Mouse (Mus musculus): Measurements from ENCODE around the gene Hist1h4j. TPM values are rescaled to one million over a fixed set of nuclear protein-coding genes. Genes with fewer than 3 reads are reported as not detected.
A peak's percentile ranks its signal among the peaks of the same experiment; 100 is the strongest.

The Hist1h4j gene
- total and polyA plus RNA-seq, 3 experiments: 0.52 to 11.4 (median 7.5) TPM

GRCm38 (mm10) chr13:21779767-21780731 lies 45.2 kb downstream of the Hist1h4j start, which contains the start of gene Hist1h1b:
TSS of gene Hist1h1b (minus strand) at chr13:21780625.
- DNase-seq: peak; percentile 82

DNA sequence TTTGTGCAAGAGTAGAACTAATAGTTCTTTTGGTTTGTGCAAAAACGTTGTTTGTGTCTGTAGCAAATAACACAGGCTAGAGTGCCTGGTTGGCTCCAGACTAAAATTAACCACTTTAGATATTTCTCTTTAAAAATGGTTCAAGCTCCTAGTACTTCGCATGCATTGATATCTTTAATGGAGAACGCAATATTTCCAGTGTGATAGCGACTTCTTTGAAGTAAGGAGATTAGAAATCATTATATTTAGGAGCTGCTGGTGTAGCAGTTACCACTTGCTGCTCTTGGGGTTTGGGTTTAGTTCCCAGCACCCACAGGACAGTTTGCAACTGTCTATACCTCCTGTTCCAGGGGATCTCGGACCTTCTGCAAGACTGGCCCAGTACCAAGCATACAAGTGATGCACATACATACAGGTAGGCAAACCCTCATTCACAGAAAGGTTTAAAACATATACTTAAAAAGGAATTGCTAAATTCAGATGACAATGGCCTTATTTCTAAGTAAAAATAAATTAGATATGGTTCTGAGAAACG lies 46.2 kb downstream of the Hist1h4j start:
- DNase-seq: no peak

DNA sequence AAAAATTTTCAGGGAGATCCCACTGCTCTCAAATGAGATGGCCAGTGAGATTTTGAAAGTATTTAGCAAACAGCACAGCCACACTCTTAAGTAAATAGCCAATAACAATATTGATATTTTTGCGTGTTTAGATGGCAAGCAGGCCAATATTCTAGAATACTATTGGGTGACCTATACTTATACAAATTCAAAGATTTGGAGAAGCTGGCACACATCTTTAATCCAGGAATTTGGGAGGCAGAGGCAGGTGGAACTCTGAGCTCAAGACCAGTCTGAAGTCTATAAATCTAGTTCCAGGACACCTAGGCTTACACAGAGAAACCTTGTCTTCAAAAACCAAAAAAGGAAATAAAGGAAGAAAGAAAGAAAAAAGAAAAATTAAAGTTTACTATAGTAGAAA lies 46.8 kb downstream of the Hist1h4j start:
- no peak for DNase-seq

DNA sequence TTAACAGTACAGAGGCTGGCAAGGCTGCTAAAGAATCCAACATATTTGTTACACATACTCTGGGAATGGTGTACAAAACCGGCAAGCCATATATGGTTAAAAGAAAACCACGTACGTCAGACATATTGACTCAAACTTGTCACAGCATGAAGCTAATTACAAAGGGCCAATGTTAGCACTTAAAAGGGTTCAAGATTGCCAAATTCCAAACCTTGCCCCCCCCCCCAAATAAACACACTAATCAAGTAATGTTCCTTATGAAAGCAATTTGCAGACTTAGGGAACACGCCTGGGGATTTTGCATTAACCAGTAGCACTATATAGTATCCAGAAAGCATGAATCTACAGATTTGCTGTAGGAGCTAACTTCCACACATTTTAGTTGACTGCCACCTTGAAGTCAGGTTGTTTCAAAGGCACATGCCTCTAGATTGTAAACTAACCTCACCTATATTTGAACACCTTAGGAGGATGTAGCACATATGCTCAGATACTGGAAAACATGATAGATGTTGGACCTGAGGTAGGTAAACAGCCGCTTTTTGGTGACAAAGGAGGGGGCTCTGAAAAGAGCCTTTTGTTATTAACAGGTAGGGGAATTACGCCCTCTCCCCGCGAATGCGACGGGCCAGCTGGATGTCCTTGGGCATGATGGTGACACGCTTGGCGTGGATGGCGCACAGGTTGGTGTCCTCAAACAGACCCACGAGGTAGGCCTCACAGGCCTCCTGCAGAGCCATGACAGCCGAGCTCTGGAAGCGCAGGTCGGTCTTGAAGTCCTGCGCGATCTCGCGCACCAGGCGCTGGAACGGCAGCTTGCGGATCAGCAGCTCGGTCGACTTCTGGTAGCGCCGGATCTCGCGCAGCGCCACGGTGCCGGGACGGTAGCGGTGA lies 47.7 kb downstream of the Hist1h4j start:
- peak; percentile 34 for DNase-seq

- DNase-seq: peak; percentile 79
Observed at GRCm38 (mm10) chr13:21783255-21783617, 48.4 kb downstream of the Hist1h4j start, which contains the start of gene Hist1h3i. TSS of gene Hist1h3i (minus strand) at chr13:21783370.

DNA sequence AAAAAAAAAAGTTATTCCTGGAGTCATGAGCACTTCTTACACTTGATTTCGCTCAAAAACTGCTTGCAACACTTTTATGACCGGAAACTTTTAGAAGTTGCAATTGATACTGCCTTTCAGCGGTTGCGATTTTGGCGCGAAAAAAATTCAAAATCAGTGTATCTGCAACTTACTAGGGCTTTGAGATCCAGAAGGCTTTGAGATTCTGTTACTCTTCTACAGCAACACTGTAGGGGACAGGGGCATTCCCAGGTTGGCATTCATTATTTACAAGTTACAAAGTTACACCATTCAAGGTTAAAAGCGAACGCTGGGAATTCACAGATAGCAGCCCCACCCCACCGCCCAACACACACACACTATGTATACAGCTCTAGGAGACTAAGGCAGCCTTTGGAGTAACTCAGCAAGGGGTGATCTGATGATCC lies 48.9 kb downstream of the Hist1h4j start:
- DNase-seq: no peak

DNA sequence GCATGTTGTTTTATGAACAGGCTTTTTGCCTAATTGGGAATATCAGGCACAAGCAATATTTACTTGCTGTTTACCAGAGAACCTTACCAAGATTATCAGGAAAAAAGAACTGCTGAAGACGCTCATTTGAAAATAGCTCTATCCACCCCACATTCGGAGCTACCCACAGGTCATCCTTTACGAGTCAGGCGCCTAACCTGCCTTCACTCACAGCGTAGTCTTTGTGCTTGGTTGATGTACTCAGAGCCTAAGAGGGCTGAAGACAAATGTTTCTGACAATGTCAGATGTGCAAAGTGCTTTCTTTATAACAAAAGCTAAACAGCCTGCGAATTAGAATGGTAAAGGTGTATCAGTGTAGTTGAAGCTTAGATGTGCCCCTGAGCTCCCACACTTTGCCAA lies 49.4 kb downstream of the Hist1h4j start:
- no peak for DNase-seq

Small RNA genes within 50 kb of the gene (microRNA-seq; reads per million reads assigned to microRNA genes)
- gene Gm44357 (0 reads per million in 2 experiments), gene Gm44367 (0 reads per million in 2 experiments), gene Gm44454 (0 reads per million in 2 experiments)

Other genes with a start within 250 kb of the Hist1h4j start
- 10 to 100 TPM; 13.3 to 14.2 TPM for gene AK157302, start 239.8 kb upstream of the Hist1h4j start, total RNA-seq (2021)
- gene AK157302, start 239.8 kb upstream of the Hist1h4j start, polyA plus RNA-seq (2012; rRNA removed): 0.09 TPM in 1 of 2 replicates, not detected in the other
- gene Gm11273, start 233.6 kb upstream of the Hist1h4j start, total RNA-seq (2021): 100 to 1,000 TPM in 1 of 2 experiments, 10 to 100 TPM in 1; 95.4 to 165 TPM
- gene Gm11273, start 233.6 kb upstream of the Hist1h4j start, polyA plus RNA-seq (2012; rRNA removed): 56.6 and 56.8 TPM in 2 replicates
- 10 to 100 TPM; 13.9 to 17.1 TPM for gene Zkscan8, start 203.9 kb upstream of the Hist1h4j start, total RNA-seq (2021)
- 1.2 and 1.5 TPM in 2 replicates for gene Zkscan8, start 203.9 kb upstream of the Hist1h4j start, polyA plus RNA-seq (2012; rRNA removed)
- not detected for gene Olfr1366, start 192.3 kb upstream of the Hist1h4j start, total RNA-seq (2021)
- not detected in 2 replicates for gene Olfr1366, start 192.3 kb upstream of the Hist1h4j start, polyA plus RNA-seq (2012; rRNA removed)
- not detected for gene Olfr1535, start 175.2 kb upstream of the Hist1h4j start, total RNA-seq (2021)
- gene Olfr1535, start 175.2 kb upstream of the Hist1h4j start, polyA plus RNA-seq (2012; rRNA removed): not detected in 2 replicates
- gene Olfr1364, start 153.3 kb upstream of the Hist1h4j start, total RNA-seq (2021): not detected
- gene Olfr1364, start 153.3 kb upstream of the Hist1h4j start, polyA plus RNA-seq (2012; rRNA removed): not detected in 2 replicates
- gene Olfr1362, start 121.0 kb upstream of the Hist1h4j start, total RNA-seq (2021): not detected
- gene Olfr1362, start 121.0 kb upstream of the Hist1h4j start, polyA plus RNA-seq (2012; rRNA removed): 0.04 TPM in 1 of 2 replicates, not detected in the other
- gene Olfr11, start 92.5 kb upstream of the Hist1h4j start, total RNA-seq (2021): not detected
- gene Olfr11, start 92.5 kb upstream of the Hist1h4j start, polyA plus RNA-seq (2012; rRNA removed): not detected in 2 replicates
- not detected for gene Olfr1361, start 71.7 kb upstream of the Hist1h4j start, total RNA-seq (2021)
- not detected in 2 replicates for gene Olfr1361, start 71.7 kb upstream of the Hist1h4j start, polyA plus RNA-seq (2012; rRNA removed)
- gene Olfr1360, start 57.7 kb upstream of the Hist1h4j start, total RNA-seq (2021): not detected
- not detected in 2 replicates for gene Olfr1360, start 57.7 kb upstream of the Hist1h4j start, polyA plus RNA-seq (2012; rRNA removed)
- gene Olfr1359, start 37.0 kb upstream of the Hist1h4j start, total RNA-seq (2021): not detected
- not detected in 2 replicates for gene Olfr1359, start 37.0 kb upstream of the Hist1h4j start, polyA plus RNA-seq (2012; rRNA removed)
- 10 to 100 TPM; 24.1 to 36.9 TPM for gene Hist1h2bl, start 18.9 kb upstream of the Hist1h4j start, total RNA-seq (2021)
- 0.49 and 1.3 TPM in 2 replicates for gene Hist1h2bl, start 18.9 kb upstream of the Hist1h4j start, polyA plus RNA-seq (2012; rRNA removed)
- 10 to 100 TPM; 28.5 to 38.1 TPM for gene Hist1h2ai, start 18.6 kb upstream of the Hist1h4j start, total RNA-seq (2021)
- gene Hist1h2ai, start 18.6 kb upstream of the Hist1h4j start, polyA plus RNA-seq (2012; rRNA removed): 5.7 and 9.3 TPM in 2 replicates
- gene Hist1h3h, start 17.4 kb upstream of the Hist1h4j start, total RNA-seq (2021): 10 to 100 TPM; 16.3 to 42.1 TPM
- gene Hist1h3h, start 17.4 kb upstream of the Hist1h4j start, polyA plus RNA-seq (2012; rRNA removed): 5.5 and 8.7 TPM in 2 replicates
- gene Hist1h2bm, start 13.0 kb upstream of the Hist1h4j start, total RNA-seq (2021): 1 to 10 TPM; 6.5 to 7.0 TPM
- 0.28 and 0.56 TPM in 2 replicates for gene Hist1h2bm, start 13.0 kb upstream of the Hist1h4j start, polyA plus RNA-seq (2012; rRNA removed)
- 100 to 1,000 TPM in 1 of 2 experiments, 10 to 100 TPM in 1; 76.0 to 101 TPM for gene Hist1h4k, start 15.4 kb downstream of the Hist1h4j start, total RNA-seq (2021)
- gene Hist1h4k, start 15.4 kb downstream of the Hist1h4j start, polyA plus RNA-seq (2012; rRNA removed): 10.2 and 12.5 TPM in 2 replicates
- 10 to 100 TPM; 10.8 to 11.1 TPM for gene Hist1h2ak, start 18.8 kb downstream of the Hist1h4j start, total RNA-seq (2021)
- 5.4 and 7.8 TPM in 2 replicates for gene Hist1h2ak, start 18.8 kb downstream of the Hist1h4j start, polyA plus RNA-seq (2012; rRNA removed)
- 10 to 100 TPM; 16.7 to 17.2 TPM for gene Hist1h2bn, start 19.1 kb downstream of the Hist1h4j start, total RNA-seq (2021)
- 2.5 and 8.2 TPM in 2 replicates for gene Hist1h2bn, start 19.1 kb downstream of the Hist1h4j start, polyA plus RNA-seq (2012; rRNA removed)
- gene Hist1h1b, start 45.6 kb downstream of the Hist1h4j start, total RNA-seq (2021): 10 to 100 TPM; 11.6 to 11.7 TPM
- gene Hist1h1b, start 45.6 kb downstream of the Hist1h4j start, polyA plus RNA-seq (2012; rRNA removed): 0.34 and 0.37 TPM in 2 replicates
- 10 to 100 TPM; 41.4 to 42.7 TPM for gene Hist1h3i, start 48.3 kb downstream of the Hist1h4j start, total RNA-seq (2021)
- 16.8 and 25.5 TPM in 2 replicates for gene Hist1h3i, start 48.3 kb downstream of the Hist1h4j start, polyA plus RNA-seq (2012; rRNA removed)
- 1 to 10 TPM; 3.4 to 4.6 TPM for gene Hist1h2an, start 52.2 kb downstream of the Hist1h4j start, total RNA-seq (2021)
- gene Hist1h2an, start 52.2 kb downstream of the Hist1h4j start, polyA plus RNA-seq (2012; rRNA removed): 4.2 TPM in 1 of 2 replicates, not detected in the other
- gene Hist1h2bp, start 52.4 kb downstream of the Hist1h4j start, total RNA-seq (2021): 10 to 100 TPM in 1 of 2 experiments, 1 to 10 TPM in 1; 8.5 to 10.7 TPM
- gene Hist1h2bp, start 52.4 kb downstream of the Hist1h4j start, polyA plus RNA-seq (2012; rRNA removed): 1.6 TPM in 1 of 2 replicates, not detected in the other
- 10 to 100 TPM; 35.5 to 55.7 TPM for gene Hist1h2bq, start 75.1 kb downstream of the Hist1h4j start, total RNA-seq (2021)
- gene Hist1h2bq, start 75.1 kb downstream of the Hist1h4j start, polyA plus RNA-seq (2012; rRNA removed): 13.1 and 16.6 TPM in 2 replicates
- gene Hist1h2ao, start 75.4 kb downstream of the Hist1h4j start, total RNA-seq (2021): 10 to 100 TPM; 16.1 to 19.4 TPM
- gene Hist1h2ao, start 75.4 kb downstream of the Hist1h4j start, polyA plus RNA-seq (2012; rRNA removed): not detected in 2 replicates
- gene Hist1h4m, start 76.7 kb downstream of the Hist1h4j start, total RNA-seq (2021): 100 to 1,000 TPM; 165 to 190 TPM
- 4.5 TPM in 1 of 2 replicates, not detected in the other for gene Hist1h4m, start 76.7 kb downstream of the Hist1h4j start, polyA plus RNA-seq (2012; rRNA removed)
- 10 to 100 TPM; 22.2 to 52.8 TPM for gene Hist1h4n, start 97.1 kb downstream of the Hist1h4j start, total RNA-seq (2021)
- gene Hist1h4n, start 97.1 kb downstream of the Hist1h4j start, polyA plus RNA-seq (2012; rRNA removed): 4.1 and 6.6 TPM in 2 replicates
- gene Hist1h2ap, start 98.4 kb downstream of the Hist1h4j start, total RNA-seq (2021): 10 to 100 TPM; 24.8 to 29.8 TPM
- gene Hist1h2ap, start 98.4 kb downstream of the Hist1h4j start, polyA plus RNA-seq (2012; rRNA removed): 126 and 141 TPM in 2 replicates
- 10 to 100 TPM; 36.5 to 55.8 TPM for gene Hist1h2br, start 98.7 kb downstream of the Hist1h4j start, total RNA-seq (2021)
- gene Hist1h2br, start 98.7 kb downstream of the Hist1h4j start, polyA plus RNA-seq (2012; rRNA removed): 12.6 and 15.9 TPM in 2 replicates
- gene Zfp184, start 210.0 kb downstream of the Hist1h4j start, total RNA-seq (2021): 1 to 10 TPM; 1.7 to 1.9 TPM
- 0.26 and 0.35 TPM in 2 replicates for gene Zfp184, start 210.0 kb downstream of the Hist1h4j start, polyA plus RNA-seq (2012; rRNA removed)
- not detected for gene Pom121l2, start 246.1 kb downstream of the Hist1h4j start, total RNA-seq (2021)
- not detected in 2 replicates for gene Pom121l2, start 246.1 kb downstream of the Hist1h4j start, polyA plus RNA-seq (2012; rRNA removed)